Mouse (Mus musculus): ENCODE results near the gene Hspb11. TPM values are rescaled to one million over a fixed set of nuclear protein-coding genes. Genes with fewer than 3 reads are reported as not detected.

Hspb11 gene
- polyA plus RNA-seq, 1 experiment from 2014 or later = 39.1 TPM

- H3K9ac ChIP-seq (ENCODE audit: low read length) = no peak overlapping the region
- ATAC-seq (ENCODE audit: insufficient read depth, low FRiP score) = no peak
- no peak overlapping the region for H3K4me2 ChIP-seq (ENCODE audit: low read depth, low read length)
- 73% methylated on average over 8 of the region's 8 CpGs for WGBS
- H3K9me3 ChIP-seq (replicated peaks; ENCODE audit: control insufficient read depth, low read length) = no peaks in the 10 kb centered on the region
- no peaks in the 10 kb centered on the region for H3K27me3 ChIP-seq (ENCODE audit: control insufficient read depth, insufficient read depth, low read length)
- H3K36me3 ChIP-seq (ENCODE audit: control insufficient read depth, insufficient read depth, low read length) = no peaks in the 10 kb centered on the region; the same call in 1 of the 2 replicates
- no peak overlapping the region for H3K27ac ChIP-seq (ENCODE audit: low read length)
- no peak overlapping the region for H3K4me3 ChIP-seq (replicated peaks; ENCODE audit: low read length)
- H3K4me1 ChIP-seq (ENCODE audit: control insufficient read depth, insufficient read depth, low read length) = peaks cover 7% of the 10 kb centered on the region; the same call in 1 of the 2 replicates
Measured at GRCm38 (mm10) chr4:107318646-107319045, 65.3 kb downstream of the Hspb11 start.

GRCm38 (mm10) chr4:107321041-107321440 lies 67.6 kb downstream of the Hspb11 start:
- Histone ChIP-seq H3K27me3 (ENCODE audit: control insufficient read depth, insufficient read depth, low read length) (no peaks in the 10 kb centered on the region), H3K4me1 (ENCODE audit: control insufficient read depth, insufficient read depth, low read length) (no peaks in the 10 kb centered on the region), H3K4me3 (replicated peaks; ENCODE audit: low read length) (no peak overlapping the region), H3K9ac (ENCODE audit: low read length) (no peak overlapping the region), H3K4me2 (ENCODE audit: low read depth, low read length) (no peak overlapping the region), H3K36me3 (ENCODE audit: control insufficient read depth, insufficient read depth, low read length) (no peaks in the 10 kb centered on the region; the same call in 1 of the 2 replicates), H3K9me3 (replicated peaks; ENCODE audit: control insufficient read depth, low read length) (no peaks in the 10 kb centered on the region), H3K27ac (ENCODE audit: low read length) (no peak overlapping the region)
- WGBS = 81% methylated on average over 2 of the region's 2 CpGs
- no peak for ATAC-seq (ENCODE audit: insufficient read depth, low FRiP score)

- Histone ChIP-seq H3K4me3 (replicated peaks; ENCODE audit: low read length) (no peak overlapping the region), H3K9me3 (replicated peaks; ENCODE audit: control insufficient read depth, low read length) (no peaks in the 10 kb centered on the region), H3K9ac (ENCODE audit: low read length) (no peak overlapping the region), H3K4me1 (ENCODE audit: control insufficient read depth, insufficient read depth, low read length) (no peaks in the 10 kb centered on the region), H3K36me3 (ENCODE audit: control insufficient read depth, insufficient read depth, low read length) (no peaks in the 10 kb centered on the region; the same call in 1 of the 2 replicates), H3K4me2 (ENCODE audit: low read depth, low read length) (no peak overlapping the region), H3K27ac (ENCODE audit: low read length) (no peak overlapping the region), H3K27me3 (ENCODE audit: control insufficient read depth, insufficient read depth, low read length) (no peaks in the 10 kb centered on the region)
- ATAC-seq (ENCODE audit: insufficient read depth, low FRiP score) = no peak
- WGBS = 94% methylated on average over 2 of the region's 2 CpGs
Measured at GRCm38 (mm10) chr4:107323113-107323512, 69.7 kb downstream of the Hspb11 start.

GRCm38 (mm10) chr4:107328530-107328929 lies 75.1 kb downstream of the Hspb11 start:
- Histone ChIP-seq H3K27ac (ENCODE audit: low read length) (no peak overlapping the region), H3K27me3 (ENCODE audit: control insufficient read depth, insufficient read depth, low read length) (no peaks in the 10 kb centered on the region), H3K9me3 (replicated peaks; ENCODE audit: control insufficient read depth, low read length) (no peaks in the 10 kb centered on the region), H3K4me3 (replicated peaks; ENCODE audit: low read length) (no peak overlapping the region), H3K4me1 (ENCODE audit: control insufficient read depth, insufficient read depth, low read length) (no peaks in the 10 kb centered on the region), H3K9ac (ENCODE audit: low read length) (no peak overlapping the region), H3K36me3 (ENCODE audit: control insufficient read depth, insufficient read depth, low read length) (no peaks in the 10 kb centered on the region; the same call in 1 of the 2 replicates), H3K4me2 (ENCODE audit: low read depth, low read length) (no peak overlapping the region)
- ATAC-seq (ENCODE audit: insufficient read depth, low FRiP score) = no peak
- 90% methylated on average over 8 of the region's 8 CpGs for WGBS

Other genes with a start within 250 kb of the Hspb11 start
- 88.2 and 91.8 TPM in 2 replicates for gene Mrpl37, start 186.7 kb upstream of the Hspb11 start, polyA plus RNA-seq (2015; fragmentation: Nextera tagmentation; extraction: Ambion mirVana)
- 7.5 and 9.3 TPM in 2 replicates for gene Cyb5rl, start 186.6 kb upstream of the Hspb11 start, polyA plus RNA-seq (2015; fragmentation: Nextera tagmentation; extraction: Ambion mirVana)
- gene Cdcp2, start 156.7 kb upstream of the Hspb11 start, polyA plus RNA-seq (2015; fragmentation: Nextera tagmentation; extraction: Ambion mirVana) = not detected in 2 replicates
- gene Tmem59, start 75.2 kb upstream of the Hspb11 start, polyA plus RNA-seq (2015; fragmentation: Nextera tagmentation; extraction: Ambion mirVana) = 442 and 466 TPM in 2 replicates
- gene Tceanc2, start 74.5 kb upstream of the Hspb11 start, polyA plus RNA-seq (2015; fragmentation: Nextera tagmentation; extraction: Ambion mirVana) = 17.9 and 25.2 TPM in 2 replicates
- gene Ldlrad1, start 44.4 kb upstream of the Hspb11 start, polyA plus RNA-seq (2015; fragmentation: Nextera tagmentation; extraction: Ambion mirVana) = not detected in 2 replicates
- 52.7 TPM in 2 replicates for gene Lrrc42, start 61 bp upstream of the Hspb11 start, polyA plus RNA-seq (2015; fragmentation: Nextera tagmentation; extraction: Ambion mirVana)
- 0.39 and 0.80 TPM in 2 replicates for gene Dio1, start 53.6 kb downstream of the Hspb11 start, polyA plus RNA-seq (2015; fragmentation: Nextera tagmentation; extraction: Ambion mirVana)
- gene Yipf1, start 60.8 kb downstream of the Hspb11 start, polyA plus RNA-seq (2015; fragmentation: Nextera tagmentation; extraction: Ambion mirVana) = 58.6 and 58.9 TPM in 2 replicates
- 24.7 and 27.0 TPM in 2 replicates for gene Ndc1, start 114.2 kb downstream of the Hspb11 start, polyA plus RNA-seq (2015; fragmentation: Nextera tagmentation; extraction: Ambion mirVana)
- 0.21 and 0.87 TPM in 2 replicates for gene Glis1, start 181.0 kb downstream of the Hspb11 start, polyA plus RNA-seq (2015; fragmentation: Nextera tagmentation; extraction: Ambion mirVana)

All from stomach, embryonic 16.5 days (tissue).